Mouse (Mus musculus): ENCODE results near the gene Sorl1.

- TF ChIP-seq POLR2A (IDR thresholded peaks at IDR 0.05; ENCODE audit: insufficient read length, low read depth) (no peak), TCF3 (IDR thresholded peaks at IDR 0.05; ENCODE audit: insufficient read length, low read depth) (no peak), POLR2AphosphoS2 (IDR thresholded peaks at IDR 0.05; ENCODE audit: insufficient read length, low read depth) (no peak), TCF12 (IDR thresholded peaks at IDR 0.05; ENCODE audit: insufficient read depth, poor library complexity, severe bottlenecking) (no peak), MAX (IDR thresholded peaks at IDR 0.05; ENCODE audit: low read depth) (no peak), E2F4 (IDR thresholded peaks at IDR 0.05; ENCODE audit: insufficient read depth) (no peak), CEBPB (IDR thresholded peaks at IDR 0.05; ENCODE audit: insufficient read depth, poor library complexity, severe bottlenecking) (no peak)
Measured at GRCm38 (mm10) chr9:42121631-42122354, 2.3 kb downstream of the Sorl1 start.

Measured in myocyte (in vitro differentiated cells).